Mouse (Mus musculus) embryo, embryonic 10.5 days (tissue): ENCODE data around the gene Lmo4.

Experiments used
- DNase-seq: peaks from one replicate; pipeline ENCODE4 v3.0.0-alpha.2; 2015; ENCODE audit warnings: low spot score

The Lmo4 gene

GRCm38 (mm10) chr3:144148234-144148633 is 56.8 kb downstream of the Lmo4 start:
- DNase-seq: no peak

- no peak for DNase-seq
Measured at GRCm38 (mm10) chr3:144147244-144147643, 57.8 kb downstream of the Lmo4 start.

- no peak for DNase-seq
Measured at GRCm38 (mm10) chr3:144144066-144144465, 61.0 kb downstream of the Lmo4 start.

- no peak for DNase-seq
Measured at GRCm38 (mm10) chr3:144142939-144143338, 62.1 kb downstream of the Lmo4 start.

GRCm38 (mm10) chr3:144141786-144142185 is 63.2 kb downstream of the Lmo4 start:
- DNase-seq: no peak

GRCm38 (mm10) chr3:144140816-144141215 is 64.2 kb downstream of the Lmo4 start:
- DNase-seq: no peak

- DNase-seq: no peak
Measured at GRCm38 (mm10) chr3:144138659-144139058, 66.4 kb downstream of the Lmo4 start.
